ENCODE assay signal across 9 mouse cellular contexts in the genomic region with DNA sequence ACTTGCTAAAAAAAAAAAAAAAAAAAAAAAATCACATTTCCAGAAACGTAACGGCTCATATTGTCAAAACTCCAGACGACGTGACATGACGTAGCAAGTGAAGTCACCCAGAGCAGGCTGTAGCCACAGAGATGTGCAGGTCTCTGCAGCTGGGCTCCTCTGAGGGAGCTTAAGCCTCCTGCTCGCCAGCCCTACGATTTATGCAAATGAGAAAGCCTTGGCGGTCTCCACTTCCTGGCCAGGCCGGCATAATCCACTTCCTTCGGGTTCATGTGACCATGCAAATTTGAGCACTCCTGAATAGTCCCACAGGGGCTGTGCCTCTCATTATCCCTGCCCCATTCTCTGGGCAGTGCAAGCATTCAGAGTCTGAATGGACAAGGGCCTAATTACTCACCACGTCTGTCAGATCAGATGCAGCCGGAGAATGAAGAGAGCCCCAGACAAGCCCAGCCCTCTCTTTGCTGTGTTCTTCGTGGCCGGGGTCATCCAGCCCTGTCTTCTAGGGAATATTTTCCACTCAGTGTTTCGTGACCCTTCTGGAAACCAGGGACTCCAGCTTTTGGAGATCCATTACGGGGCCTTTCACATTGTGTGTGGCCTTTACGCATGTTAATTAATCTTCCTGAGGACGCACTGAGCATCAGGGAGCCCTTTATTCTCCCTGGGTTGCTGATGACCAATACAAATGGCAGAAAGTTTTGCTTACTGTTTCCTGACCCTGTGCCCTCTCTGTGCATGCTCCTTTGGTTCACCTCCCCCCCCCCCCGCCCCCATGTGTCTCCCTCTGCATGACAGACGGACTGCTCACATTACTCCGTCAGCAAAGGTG.
DNase-seq lines count a peak whose midpoint lies in the region; ATAC-seq lines count a peak whose summit lies in the region.
"Had no signal": no experiment of that assay in that cellular context is flagged by ENCODE, and none has a peak within 500 bp of the region (broad histone marks: within the 10 kb centered on the region; RNA-seq: fewer than 3 reads in every experiment).

No protein-coding gene starts in this region.

- no peaks in the 10 kb centered on the region for H3K36me3 ChIP-seq in limb, embryonic 10.5 days

- peak; percentile 54 for DNase-seq in adrenal gland, postnatal 14 days
- no peak for DNase-seq in adrenal gland, postnatal 4 days (ENCODE audit: low spot score in 2 of 2)
- DNase-seq in brain, adult 2 months (ENCODE audit: low read depth, low spot score): peak; percentile 55
- peak; percentile 44 to 58 for DNase-seq in frontal cortex, postnatal 14 days (ENCODE audit: low spot score in 2 of 2)
- DNase-seq in kidney, adult 18-20 months: peak; percentile 34
- DNase-seq in limb, embryonic 10.5 days (ENCODE audit: low spot score): peak; percentile 67
- no peak for DNase-seq in urinary bladder, postnatal 4 days (ENCODE audit: low spot score in 2 of 2)

- peaks cover 15% of the 10 kb centered on the region for H3K27me3 ChIP-seq in limb, embryonic 10.5 days (ENCODE audit: low read depth, poor library complexity, severe bottlenecking)

- 8% methylated on average over 21 of the region's 21 CpGs for WGBS in limb, embryonic 10.5 days

- H3K4me1 ChIP-seq in limb, embryonic 10.5 days: peaks cover 66% of the 10 kb centered on the region

- H3K4me3 ChIP-seq in limb, embryonic 10.5 days: peak overlapping the region; percentile 39
- H3K4me3 ChIP-seq: heart, adult 2 months had no signal

- H3K9me3 ChIP-seq in limb, embryonic 10.5 days (replicated peaks): no peaks in the 10 kb centered on the region

- ATAC-seq in monocyte, adult 5-6 weeks (replicated peaks; ENCODE audit: insufficient number of reproducible peaks, low FRiP score, low TSS enrichment, poor library complexity, severe bottlenecking): peak; percentile 49

- H3K27ac ChIP-seq in limb, embryonic 10.5 days: peak overlapping the region; percentile 78
- H3K27ac ChIP-seq: heart, adult 2 months had no signal

Comparison
In these comparisons a context has a peak if more than half of its experiments do, and no peak if none do; other contexts are left out.
1. DNase-seq: peak in adrenal gland, postnatal 14 days (single experiment), brain, adult 2 months (single experiment), frontal cortex, postnatal 14 days (2 of 2), kidney, adult 18-20 months (single experiment) and limb, embryonic 10.5 days (single experiment); none in adrenal gland, postnatal 4 days (0 of 2) and urinary bladder, postnatal 4 days (0 of 2).